Comparison of ENCODE assay signal across 8 mouse cellular contexts in genomic region chr1:155742411-155743363, GRCm38 (mm10). TPM values are rescaled to one million over a fixed set of nuclear protein-coding genes. Genes with fewer than 3 reads are reported as not detected.
DNase-seq lines count a peak whose midpoint lies in the region; ATAC-seq and TF ChIP-seq lines count a peak whose summit lies in the region.

No protein-coding gene starts in this region.

- ATAC-seq in heart, embryonic 14.5 days (ENCODE audit: insufficient number of reproducible peaks, insufficient read depth, low FRiP score, low read depth) = peak; percentile 32; the same call in 1 of the 2 replicates
- ATAC-seq in limb, embryonic 14.5 days (ENCODE audit: low FRiP score, low read depth) = peak; percentile 20
- peak; percentile 35 for ATAC-seq in neural tube, embryonic 14.5 days (ENCODE audit: low read depth)

- H3K27ac ChIP-seq in bone marrow macrophage, adult 2 months (ENCODE audit: insufficient read depth, low read depth, low read length) = no peak overlapping the region
- no peak overlapping the region for H3K27ac ChIP-seq in heart, embryonic 14.5 days (replicated peaks in 1 of 2; ENCODE audit: control insufficient read depth in 1 of 2, insufficient read depth in 1 of 2, low read depth in 2 of 2, low read length in 2 of 2)
- no peak overlapping the region for H3K27ac ChIP-seq in limb, embryonic 14.5 days (replicated peaks; ENCODE audit: low read depth, low read length)
- H3K27ac ChIP-seq in neural tube, embryonic 14.5 days (ENCODE audit: low read depth, low read length) = no peak overlapping the region

- no peaks in the 10 kb centered on the region for H3K36me3 ChIP-seq in heart, embryonic 14.5 days (ENCODE audit: control insufficient read depth, insufficient read depth, low read length)
- H3K36me3 ChIP-seq in limb, embryonic 14.5 days (ENCODE audit: control insufficient read depth, insufficient read depth, low read length) = no peaks in the 10 kb centered on the region
- H3K36me3 ChIP-seq in neural tube, embryonic 14.5 days (ENCODE audit: control insufficient read depth, insufficient read depth, low read length) = no peaks in the 10 kb centered on the region

- peaks cover 94% of the 10 kb centered on the region for H3K27me3 ChIP-seq in heart, embryonic 14.5 days (ENCODE audit: control insufficient read depth, insufficient read depth, low read length)
- peaks cover 87% of the 10 kb centered on the region for H3K27me3 ChIP-seq in limb, embryonic 14.5 days (ENCODE audit: control insufficient read depth, insufficient read depth, low read length)
- H3K27me3 ChIP-seq in neural tube, embryonic 14.5 days (ENCODE audit: control insufficient read depth, insufficient read depth, low read length) = peaks cover 67% of the 10 kb centered on the region

- H3K9ac ChIP-seq in heart, embryonic 14.5 days (ENCODE audit: low read length) = peak overlapping the region; percentile 56
- peak overlapping the region; percentile 43; the same call in 1 of the 2 replicates for H3K9ac ChIP-seq in limb, embryonic 14.5 days (ENCODE audit: low read depth, low read length, severe bottlenecking)
- H3K9ac ChIP-seq in neural tube, embryonic 14.5 days (replicated peaks; ENCODE audit: low read depth, low read length) = no peak overlapping the region; the same call in 1 of the 2 replicates

- peak overlapping the region; percentile 48 for H3K4me3 ChIP-seq in bone marrow macrophage, adult 2 months (ENCODE audit: insufficient read depth, low read length)
- peak overlapping the region; percentile 35 to 62 for H3K4me3 ChIP-seq in heart, embryonic 14.5 days (ENCODE audit: control insufficient read depth in 1 of 2, insufficient read depth in 1 of 2, low read depth in 1 of 2, low read length in 2 of 2)
- H3K4me3 ChIP-seq in limb, embryonic 14.5 days (replicated peaks; ENCODE audit: low read length) = peak overlapping the region; percentile 42
- H3K4me3 ChIP-seq in neural tube, embryonic 14.5 days (ENCODE audit: low read depth, low read length) = peak overlapping the region; percentile 29

- no peak for TF ChIP-seq CTCF in bone marrow macrophage, adult 2 months (IDR thresholded peaks at IDR 0.05; ENCODE audit: low read depth, low read length)

- TF ChIP-seq POLR2A in bone marrow macrophage, adult 2 months (IDR thresholded peaks at IDR 0.05; ENCODE audit: borderline replicate concordance, low read depth, low read length) = no peak
- no peak for TF ChIP-seq POLR2A in limb, embryonic 14.5 days (IDR thresholded peaks at IDR 0.05; ENCODE audit: borderline replicate concordance, extremely low read depth, insufficient read depth, insufficient read length)

- peak; percentile 19 for DNase-seq in left cerebral cortex, postnatal 4 days
- DNase-seq in left cerebral cortex, postnatal 25 days (ENCODE audit: low spot score in 2 of 2) = no peak
- DNase-seq in limb, embryonic 14.5 days (ENCODE audit: low spot score) = no peak
- DNase-seq in thymus, postnatal 0 days (ENCODE audit: low spot score) = no peak
- DNase-seq in cerebellum, adult 11-12 months = no peak

- H3K9me3 ChIP-seq in heart, embryonic 14.5 days (ENCODE audit: control insufficient read depth, low read length) = no peaks in the 10 kb centered on the region
- H3K9me3 ChIP-seq in limb, embryonic 14.5 days (ENCODE audit: control insufficient read depth, low read length) = no peaks in the 10 kb centered on the region
- H3K9me3 ChIP-seq in neural tube, embryonic 14.5 days (ENCODE audit: control insufficient read depth, low read length) = no peaks in the 10 kb centered on the region

- peaks cover 2% of the 10 kb centered on the region; the same call in 1 of the 2 replicates for H3K4me1 ChIP-seq in bone marrow macrophage, adult 2 months (ENCODE audit: control insufficient read depth, insufficient read depth, low read length)
- H3K4me1 ChIP-seq in heart, embryonic 14.5 days (ENCODE audit: control insufficient read depth in 2 of 2, insufficient read depth in 2 of 2, low read length in 2 of 2) = peaks cover 3 to 20% of the 10 kb centered on the region in 2 experiments; a peak in 3 of 4 replicates
- H3K4me1 ChIP-seq in limb, embryonic 14.5 days (ENCODE audit: control insufficient read depth, insufficient read depth, low read length) = peaks cover 12% of the 10 kb centered on the region; the same call in 1 of the 2 replicates
- peaks cover 13% of the 10 kb centered on the region for H3K4me1 ChIP-seq in neural tube, embryonic 14.5 days (ENCODE audit: control insufficient read depth, insufficient read depth, low read length)

- peak overlapping the region; percentile 100 for H3K4me2 ChIP-seq in heart, embryonic 14.5 days (ENCODE audit: low read length)
- peak overlapping the region; percentile 75 for H3K4me2 ChIP-seq in limb, embryonic 14.5 days (replicated peaks; ENCODE audit: low read depth, low read length, severe bottlenecking)
- H3K4me2 ChIP-seq in neural tube, embryonic 14.5 days (ENCODE audit: low read depth, low read length) = peak overlapping the region; percentile 59

- WGBS in heart, embryonic 14.5 days = under 1% methylated on average over 70 of the region's 81 CpGs
- under 1% methylated on average over 76 of the region's 81 CpGs for WGBS in limb, embryonic 14.5 days
- WGBS in neural tube, embryonic 14.5 days = under 1% methylated on average over 80 of the region's 81 CpGs

- intact Hi-C loops in left cerebral cortex, postnatal 4 days (cut with DNase I) = no loop called here
- intact Hi-C loops in left cerebral cortex, postnatal 25 days (cut with DNase I) = no loop called here

RNA-seq across cellular contexts. Expression of gene Lhx4, which starts 8.8 kb away (rescaled TPM):
- under 1 TPM in 1 of 2 experiments, not detected in 1; 0.14 TPM for total RNA-seq in left cerebral cortex, postnatal 4 days (2021)
- total RNA-seq in left cerebral cortex, postnatal 25 days (2021) = not detected
- not detected in 2 replicates for polyA plus RNA-seq in bone marrow macrophage, adult 2 months (2012; ENCODE audit: insufficient read depth, insufficient read length, missing spikeins)
- 0.04 TPM in 1 of 2 replicates, not detected in the other for polyA plus RNA-seq in heart, embryonic 14.5 days (2014; fragmentation: Nextera tagmentation; extraction: Ambion mirVana)
- polyA plus RNA-seq in limb, embryonic 14.5 days (2012; rRNA removed) = not detected in 2 replicates
- polyA plus RNA-seq in limb, embryonic 14.5 days (2014; fragmentation: Nextera tagmentation; extraction: Ambion mirVana) = not detected in 2 replicates
- 4.7 and 5.8 TPM in 2 replicates for polyA plus RNA-seq in neural tube, embryonic 14.5 days (2014; fragmentation: Nextera tagmentation; extraction: Ambion mirVana)
- 0.05 TPM in 1 of 2 replicates, not detected in the other for polyA plus RNA-seq in thymus, postnatal 0 days (2015; fragmentation: Nextera tagmentation; extraction: Ambion mirVana)
